Mouse (Mus musculus): ENCODE measurements around the gene Olfr1250.
"Not testable (repeated sequence)": the region's sequence is repeated elsewhere in the genome, so short reads cannot be mapped to it uniquely, and the experiment has no call there.

Olfr1250 gene

DNA sequence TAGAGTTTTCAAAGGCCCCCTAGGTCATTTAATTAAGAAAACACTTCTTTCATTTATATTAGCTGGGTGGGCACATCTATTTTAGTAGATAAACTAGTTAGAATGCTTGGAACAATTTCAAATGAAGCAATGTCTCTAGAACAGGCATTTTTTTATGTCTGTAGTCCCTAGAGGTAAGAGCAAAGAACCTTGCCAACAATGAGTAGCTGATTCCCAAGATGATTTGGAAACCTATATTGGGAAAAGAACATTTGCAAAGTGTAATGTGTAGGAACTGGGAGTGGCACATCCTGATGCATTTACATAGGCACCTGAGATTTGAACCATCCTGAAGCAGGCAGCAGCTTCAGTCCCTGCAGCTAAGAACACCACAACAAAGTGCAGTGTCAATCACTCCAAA, at the start of gene Olfr1250:
TSS of gene Olfr1250 (minus strand) at position 101 of the 400 bp plus-strand sequence.
- DNase-seq (ENCODE audit: low spot score in 2 of 2) = no peak

GRCm38 (mm10) chr2:89691980-89692379, 30.7 kb upstream of the Olfr1250 start:
- DNase-seq (ENCODE audit: low spot score in 2 of 2) = no peak

GRCm38 (mm10) chr2:89671836-89672235, 10.6 kb upstream of the Olfr1250 start, which contains the start of gene Olfr1251:
TSS of gene Olfr1251 (minus strand) at chr2:89671936.
- DNase-seq (ENCODE audit: low spot score in 2 of 2) = no peak

DNA sequence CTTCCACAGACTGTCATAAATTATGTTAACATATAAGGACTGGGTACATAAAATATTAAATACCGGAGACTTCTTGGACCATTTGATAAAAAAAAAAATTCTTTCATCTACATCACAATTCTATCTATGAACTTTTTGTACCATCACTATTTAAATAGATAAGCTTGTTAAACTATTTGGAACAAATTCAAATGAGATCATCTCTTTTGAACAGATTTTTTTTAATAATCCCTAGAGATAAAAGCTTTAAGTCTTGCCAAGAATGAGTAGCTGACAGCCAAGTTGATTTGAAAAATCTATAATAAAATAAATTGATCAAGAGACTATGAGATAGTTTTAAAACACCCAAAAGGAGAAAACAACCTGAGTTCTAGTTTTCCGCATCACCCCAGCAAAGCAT, 26.4 kb downstream of the Olfr1250 start, which contains the start of gene Olfr1249:
TSS of gene Olfr1249 (minus strand) at position 101 of the 400 bp plus-strand sequence.
- no peak for DNase-seq (ENCODE audit: low spot score in 2 of 2)

DNA sequence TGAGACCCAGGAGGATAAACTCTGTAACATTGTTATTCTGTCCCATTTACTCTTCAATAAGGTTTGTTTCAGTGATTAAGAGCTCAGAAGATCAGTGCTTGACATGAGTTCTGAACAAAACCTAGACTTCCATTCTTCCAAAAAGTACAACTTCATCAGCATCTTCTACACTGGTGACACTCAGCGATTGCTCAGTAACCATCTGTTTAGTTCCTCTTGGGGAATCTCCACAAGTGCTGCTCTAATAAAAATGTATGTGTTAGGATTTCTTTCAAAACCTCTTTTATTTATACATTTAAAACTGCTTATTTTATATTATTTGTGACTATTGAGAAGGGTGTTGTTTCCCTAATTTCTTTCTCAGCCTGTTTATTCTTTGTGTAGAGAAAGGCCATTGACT, 43.1 kb downstream of the Olfr1250 start, which contains the start of gene Olfr1248:
TSS of gene Olfr1248 (minus strand) at position 101 of the 400 bp plus-strand sequence.
- not testable (repeated sequence) for DNase-seq (ENCODE audit: low spot score in 2 of 2)

- DNase-seq (ENCODE audit: low spot score in 2 of 2) = no peak
Measured at GRCm38 (mm10) chr2:89614030-89614429, 47.2 kb downstream of the Olfr1250 start, which contains the start of gene Olfr1247. TSS of gene Olfr1247 (minus strand) at chr2:89614130.

Measured in frontal cortex, postnatal 25 days (tissue).